Mouse (Mus musculus) embryo, embryonic 11.5 days (tissue): ENCODE results near the gene Ipo8.

ENCODE experiments used
- DNase-seq: peaks from one replicate; pipeline ENCODE4 v3.0.0-alpha.2; 2012; ENCODE audit warnings: low read depth, low spot score

Ipo8 gene

GRCm38 (mm10) chr6:148830748-148831727, at the start of gene Ipo8:
Gene Ipo8, minus strand, starts transcription at chr6:148831467.
- DNase-seq = peak; percentile 87

DNA sequence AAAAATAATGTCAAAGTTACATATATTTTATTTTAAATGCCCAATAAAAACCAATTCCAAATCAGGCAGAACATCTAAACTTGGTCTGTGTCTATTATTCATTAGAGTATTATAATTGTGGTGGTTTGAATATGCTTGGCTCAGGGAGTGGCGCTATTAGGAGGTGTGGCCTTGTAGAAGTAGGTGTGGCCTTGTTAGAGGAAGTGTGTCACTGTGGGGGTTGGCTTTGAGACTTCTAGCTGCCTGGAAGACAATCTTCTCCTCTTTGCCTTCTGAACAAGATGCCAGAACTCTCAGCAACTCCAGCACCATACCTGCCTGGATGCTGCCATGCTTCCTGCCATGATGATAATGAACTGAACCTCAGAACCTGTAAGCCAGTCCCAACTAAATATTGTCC, 42.6 kb upstream of the Ipo8 start:
- DNase-seq = no peak

DNA sequence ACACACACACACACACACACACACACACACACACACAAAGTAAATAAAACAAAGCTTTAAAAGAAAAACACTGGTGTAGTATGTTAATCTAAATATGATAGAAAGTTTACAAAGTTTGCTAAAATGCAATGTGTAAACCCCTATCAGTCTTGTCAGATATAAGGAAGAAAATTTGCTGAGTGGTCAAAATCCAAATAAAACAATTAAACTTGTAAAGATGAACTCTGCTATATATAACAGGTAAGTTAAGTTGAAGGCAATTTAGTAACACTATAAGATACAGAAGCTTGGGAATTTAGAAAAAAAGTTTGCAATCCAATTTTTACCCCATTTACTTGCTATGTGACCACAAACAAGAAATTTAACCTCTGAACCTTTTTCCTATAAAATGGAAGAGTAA, 14.4 kb upstream of the Ipo8 start:
- DNase-seq = no peak

DNA sequence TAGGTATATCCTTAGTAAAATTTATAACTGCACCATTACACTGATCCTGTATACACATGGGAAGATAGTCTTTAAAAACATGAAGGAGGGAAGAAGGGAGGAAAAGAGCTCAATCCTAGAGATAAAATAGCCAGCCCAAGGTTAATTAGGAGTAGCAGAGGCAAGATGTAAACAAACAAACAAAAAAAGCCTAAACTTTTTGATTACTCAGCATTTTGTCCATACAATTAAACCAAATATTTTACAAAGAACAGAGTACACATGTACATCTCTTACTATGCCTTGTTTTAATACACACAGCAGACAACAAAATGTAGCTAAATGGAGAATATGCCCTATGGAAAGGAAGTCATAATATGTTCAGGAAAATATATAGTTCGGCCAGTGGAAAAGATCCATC, 10.5 kb upstream of the Ipo8 start:
- DNase-seq = no peak

DNA sequence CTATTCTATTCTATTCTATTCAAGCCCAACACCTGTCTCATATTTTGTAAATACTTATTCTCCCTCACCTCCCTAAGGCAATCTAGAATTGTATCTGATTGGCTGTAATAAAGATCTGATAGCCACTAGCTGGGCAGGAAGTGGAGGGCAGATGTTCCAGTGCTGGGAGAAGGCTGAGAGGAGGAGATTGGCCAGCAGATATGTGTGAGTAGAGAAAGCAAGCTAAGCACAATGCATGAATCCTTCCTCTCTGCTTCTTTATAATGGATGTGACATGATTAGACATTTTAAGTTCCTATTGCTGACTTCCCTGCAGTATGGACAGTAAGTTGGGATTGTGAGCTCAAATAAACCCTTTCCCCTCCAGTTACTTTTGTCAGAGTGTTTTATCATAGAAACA, 7.2 kb upstream of the Ipo8 start:
- DNase-seq = no peak

DNA sequence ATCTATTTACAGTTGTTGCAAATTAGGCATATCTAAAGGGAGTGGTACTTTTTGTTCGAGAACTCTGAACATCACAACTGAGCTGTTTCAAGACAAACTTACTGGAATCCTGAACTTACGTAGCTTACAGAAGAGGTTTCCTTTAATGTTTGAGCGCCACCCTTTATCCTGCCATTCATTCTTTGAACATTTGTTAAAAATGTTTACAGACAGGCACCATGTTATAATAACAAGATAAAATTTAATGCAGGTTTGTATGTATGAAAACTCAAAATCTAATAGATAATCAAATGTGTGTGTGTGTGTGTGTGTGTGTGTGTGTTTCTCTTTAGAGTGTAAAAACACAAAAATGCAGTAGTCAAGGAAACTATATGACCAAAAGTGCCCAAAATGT, 458 bp upstream of the Ipo8 start:
- no peak for DNase-seq

GRCm38 (mm10) chr6:148830355-148830747, 916 bp downstream of the Ipo8 start:
- DNase-seq = no peak

GRCm38 (mm10) chr6:148826119-148826518, 5.1 kb downstream of the Ipo8 start:
- DNase-seq = no peak

GRCm38 (mm10) chr6:148818624-148819343, 12.5 kb downstream of the Ipo8 start:
- DNase-seq = no peak

GRCm38 (mm10) chr6:148816751-148817150, 14.5 kb downstream of the Ipo8 start:
- DNase-seq = no peak

GRCm38 (mm10) chr6:148811117-148811516, 20.1 kb downstream of the Ipo8 start:
- no peak for DNase-seq

DNA sequence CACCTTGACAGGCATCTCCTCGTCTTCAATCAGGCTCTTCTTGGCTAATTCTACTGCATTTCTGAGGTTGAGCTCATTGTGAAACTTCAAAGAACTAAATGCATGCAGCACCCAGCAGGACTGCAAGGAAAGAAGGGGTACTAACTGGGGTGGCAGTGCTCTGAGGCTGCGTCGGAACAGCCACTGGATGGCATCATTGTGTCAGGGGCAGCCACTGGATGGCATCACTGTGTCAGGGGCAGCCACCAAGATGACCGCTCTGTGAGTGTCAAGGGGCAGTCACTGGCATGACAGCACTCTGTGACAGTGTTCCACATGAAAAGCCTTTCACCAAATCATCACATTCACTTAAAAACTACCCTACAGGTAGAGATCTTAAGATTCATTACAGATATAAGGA, 31.5 kb downstream of the Ipo8 start:
- DNase-seq = no peak

GRCm38 (mm10) chr6:148795145-148795544, 36.1 kb downstream of the Ipo8 start:
- DNase-seq = no peak

- no peak for DNase-seq
Measured at GRCm38 (mm10) chr6:148789010-148789673, 42.1 kb downstream of the Ipo8 start.

DNA sequence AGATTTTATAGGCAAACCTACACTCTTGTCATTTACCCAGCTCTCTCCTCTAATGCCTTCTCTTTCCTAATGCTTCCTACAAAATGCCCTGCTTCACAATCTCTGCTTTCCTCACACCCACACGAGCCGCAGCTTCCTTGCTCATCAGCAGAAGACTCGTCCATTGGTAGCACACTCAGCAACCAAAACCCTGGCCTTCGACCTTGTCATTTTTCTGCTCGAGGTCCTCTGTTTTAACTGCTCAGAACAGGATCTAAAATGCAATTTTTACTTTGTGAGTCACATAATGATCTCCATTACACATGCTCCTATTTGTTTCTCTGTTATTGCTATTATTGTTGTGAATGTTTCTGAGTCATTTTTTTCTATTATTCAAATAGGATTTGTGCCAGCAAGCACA, 45.1 kb downstream of the Ipo8 start:
- DNase-seq = no peak

GRCm38 (mm10) chr6:148784418-148784817, 46.8 kb downstream of the Ipo8 start:
- DNase-seq = no peak

DNA sequence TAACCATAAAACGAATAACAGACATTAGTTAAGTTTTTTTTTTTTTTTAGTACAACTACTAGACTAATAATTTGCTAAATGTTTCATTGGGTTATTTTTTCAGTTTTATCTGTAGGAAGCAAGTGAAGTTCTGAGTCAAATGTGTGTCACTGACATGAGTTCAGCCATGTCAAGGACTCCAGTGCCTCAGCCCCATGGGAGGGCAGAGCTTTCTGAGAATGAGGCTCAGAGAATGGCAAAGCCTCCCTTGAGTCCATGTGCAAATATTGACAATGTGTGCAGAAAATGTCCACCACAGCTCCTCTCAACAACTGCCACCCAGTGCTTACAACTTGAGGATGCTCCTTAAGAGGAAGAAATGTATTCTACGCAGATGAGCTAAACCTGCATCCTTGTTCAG, 55.0 kb downstream of the Ipo8 start:
- no peak for DNase-seq

- no peak for DNase-seq
Measured at GRCm38 (mm10) chr6:148771423-148771822, 59.8 kb downstream of the Ipo8 start.

- DNase-seq = no peak
Measured at GRCm38 (mm10) chr6:148768419-148768818, 62.8 kb downstream of the Ipo8 start.

- DNase-seq = no peak
Measured at GRCm38 (mm10) chr6:148767228-148767627, 64.0 kb downstream of the Ipo8 start.

- DNase-seq = no peak
Measured at GRCm38 (mm10) chr6:148761967-148762712, 69.1 kb downstream of the Ipo8 start.

GRCm38 (mm10) chr6:148761475-148761874, 69.8 kb downstream of the Ipo8 start:
- DNase-seq = no peak
